Mouse (Mus musculus): ENCODE results near the gene Fcho2. TPM values are rescaled to one million over a fixed set of nuclear protein-coding genes. Genes with fewer than 3 reads are reported as not detected.

Gene Fcho2
- polyA plus RNA-seq, 1 experiment from 2014 or later, result 42.7 TPM

DNA sequence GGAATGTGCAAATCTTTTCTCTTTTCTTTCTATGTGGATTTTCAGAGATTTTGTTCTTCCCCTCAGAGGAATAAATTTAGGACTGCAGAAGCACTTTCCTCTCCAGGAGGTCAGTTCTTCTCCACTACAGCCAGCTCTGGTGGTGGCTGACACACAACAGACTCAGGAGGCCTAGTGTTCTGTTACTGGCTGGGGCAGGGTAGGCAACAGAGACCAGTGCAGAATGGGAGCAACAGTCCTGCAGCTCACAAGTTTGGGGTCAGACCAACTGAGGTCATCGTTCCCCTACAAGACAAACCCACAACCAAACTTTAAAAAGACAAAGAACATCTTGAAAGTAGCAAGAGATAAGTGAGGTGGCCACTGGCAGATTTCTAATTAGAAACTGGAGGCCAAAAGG lies 104.6 kb downstream of the Fcho2 start:
- 96% methylated on average over 1 of the region's 1 CpGs for WGBS
- no peaks in the 10 kb centered on the region for H3K27me3 ChIP-seq (ENCODE audit: control insufficient read depth, insufficient read depth, low read length)
- ATAC-seq (ENCODE audit: insufficient read depth, low FRiP score), result no peak
- no peaks in the 10 kb centered on the region for H3K9me3 ChIP-seq (replicated peaks; ENCODE audit: control insufficient read depth, low read length)
- no peak overlapping the region for H3K4me2 ChIP-seq (ENCODE audit: low read depth, low read length)
- no peak overlapping the region for H3K9ac ChIP-seq (ENCODE audit: low read length)
- no peak overlapping the region for H3K4me3 ChIP-seq (replicated peaks; ENCODE audit: low read length)
- H3K4me1 ChIP-seq (ENCODE audit: control insufficient read depth, insufficient read depth, low read length), result no peaks in the 10 kb centered on the region
- H3K27ac ChIP-seq (ENCODE audit: low read length), result no peak overlapping the region
- no peaks in the 10 kb centered on the region for H3K36me3 ChIP-seq (ENCODE audit: control insufficient read depth, insufficient read depth, low read length)

DNA sequence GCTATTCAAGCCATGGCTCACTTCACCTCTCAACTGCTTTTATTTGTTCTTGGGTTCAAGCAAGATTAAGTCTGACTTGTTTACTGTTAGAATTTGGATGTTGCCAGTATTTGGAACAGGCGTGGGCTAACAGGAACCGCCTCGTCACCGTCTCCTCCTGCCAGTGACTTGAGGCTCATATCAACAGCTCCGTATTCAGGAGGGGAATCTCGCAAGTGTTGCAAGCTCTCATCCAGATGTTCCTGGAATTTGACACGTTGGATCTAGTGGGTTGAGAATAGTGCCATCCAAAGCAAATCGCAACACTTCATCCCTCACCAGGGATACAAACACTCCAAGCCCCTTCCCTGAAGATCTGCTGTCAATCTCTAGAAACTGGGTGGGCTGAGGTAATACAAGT lies 105.0 kb downstream of the Fcho2 start:
- no peak overlapping the region for H3K9ac ChIP-seq (ENCODE audit: low read length)
- H3K36me3 ChIP-seq (ENCODE audit: control insufficient read depth, insufficient read depth, low read length), result no peaks in the 10 kb centered on the region
- no peak overlapping the region for H3K27ac ChIP-seq (ENCODE audit: low read length)
- H3K27me3 ChIP-seq (ENCODE audit: control insufficient read depth, insufficient read depth, low read length), result no peaks in the 10 kb centered on the region
- H3K9me3 ChIP-seq (replicated peaks; ENCODE audit: control insufficient read depth, low read length), result no peaks in the 10 kb centered on the region
- 65% methylated on average over 8 of the region's 8 CpGs for WGBS
- H3K4me2 ChIP-seq (ENCODE audit: low read depth, low read length), result no peak overlapping the region
- ATAC-seq (ENCODE audit: insufficient read depth, low FRiP score), result no peak
- H3K4me3 ChIP-seq (replicated peaks; ENCODE audit: low read length), result no peak overlapping the region
- H3K4me1 ChIP-seq (ENCODE audit: control insufficient read depth, insufficient read depth, low read length), result no peaks in the 10 kb centered on the region

DNA sequence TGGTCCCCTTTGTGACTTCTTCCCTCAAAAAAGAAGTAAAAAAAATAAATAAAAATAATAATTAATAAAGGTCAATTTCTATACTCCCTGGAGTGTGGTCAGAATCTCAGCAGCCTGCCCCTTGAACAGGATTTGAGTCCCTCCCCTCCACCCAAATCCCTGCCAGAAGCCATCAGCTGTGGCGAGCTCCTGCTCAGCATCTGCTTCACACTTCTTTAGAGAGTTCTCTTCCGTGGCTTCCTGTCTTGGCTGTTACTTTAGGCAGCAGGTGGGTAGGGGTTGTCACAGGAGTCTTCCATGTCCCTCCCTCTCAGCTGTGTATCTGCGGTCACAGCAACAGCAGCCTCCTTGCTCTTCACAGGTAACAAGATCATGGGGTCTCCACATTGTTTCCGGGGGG lies 109.7 kb downstream of the Fcho2 start:
- no peak overlapping the region for H3K27ac ChIP-seq (ENCODE audit: low read length)
- WGBS, result 73% methylated on average over 4 of the region's 4 CpGs
- H3K9ac ChIP-seq (ENCODE audit: low read length), result no peak overlapping the region
- no peaks in the 10 kb centered on the region for H3K9me3 ChIP-seq (replicated peaks; ENCODE audit: control insufficient read depth, low read length)
- H3K4me2 ChIP-seq (ENCODE audit: low read depth, low read length), result no peak overlapping the region
- H3K27me3 ChIP-seq (ENCODE audit: control insufficient read depth, insufficient read depth, low read length), result 0 out of 2 replicates have a peak, but pooled peaks cover 3% of the 10 kb centered on the region
- H3K36me3 ChIP-seq (ENCODE audit: control insufficient read depth, insufficient read depth, low read length), result no peaks in the 10 kb centered on the region
- no peak overlapping the region for H3K4me3 ChIP-seq (replicated peaks; ENCODE audit: low read length)
- H3K4me1 ChIP-seq (ENCODE audit: control insufficient read depth, insufficient read depth, low read length), result 0 out of 2 replicates have a peak, but pooled peaks cover 4% of the 10 kb centered on the region
- ATAC-seq (ENCODE audit: insufficient read depth, low FRiP score), result no peak

DNA sequence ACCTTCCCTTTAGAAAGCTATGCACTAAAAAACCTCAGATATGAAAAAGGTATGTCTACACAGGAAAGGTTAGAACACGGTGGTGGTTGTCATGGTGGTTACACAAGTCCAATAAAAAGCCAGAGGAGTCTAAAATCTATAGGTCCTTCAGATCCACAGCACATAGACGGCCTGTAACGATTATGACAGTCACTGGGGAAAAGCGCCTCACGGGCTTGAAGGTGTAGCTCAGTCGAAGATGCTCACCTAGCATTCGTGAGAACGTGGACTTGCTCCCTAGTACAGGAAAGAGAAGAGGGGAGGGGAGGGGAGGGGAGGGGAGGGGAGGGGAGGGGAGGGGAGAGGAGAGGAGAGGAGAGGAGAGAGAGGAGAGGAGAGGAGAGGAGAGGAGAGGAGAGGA lies 111.5 kb downstream of the Fcho2 start:
- 83% methylated on average over 8 of the region's 8 CpGs for WGBS
- ATAC-seq (ENCODE audit: insufficient read depth, low FRiP score), result no peak

DNA sequence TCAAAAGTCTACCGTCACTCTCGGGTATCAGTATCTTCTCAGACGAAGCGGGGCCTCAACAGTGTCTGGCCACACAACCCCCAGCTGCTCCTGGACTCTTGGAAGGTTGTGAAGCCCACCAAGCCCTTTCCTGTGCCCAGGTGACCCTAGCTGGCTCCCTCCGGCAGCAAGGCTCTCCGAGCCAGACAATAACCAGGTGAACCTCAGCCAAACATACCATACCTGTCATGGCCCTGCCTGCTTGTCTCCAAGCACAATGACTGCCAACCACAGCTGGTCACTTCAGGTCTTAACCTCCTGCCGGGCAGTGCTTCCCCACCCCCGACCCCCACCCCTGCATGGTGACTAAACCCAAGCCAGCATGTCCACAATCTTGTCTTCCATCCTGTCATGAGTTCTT lies 112.9 kb downstream of the Fcho2 start:
- WGBS, result 92% methylated on average over 8 of the region's 8 CpGs
- ATAC-seq (ENCODE audit: insufficient read depth, low FRiP score), result no peak
- Histone ChIP-seq H3K4me2 (ENCODE audit: low read depth, low read length) (no peak overlapping the region), H3K36me3 (ENCODE audit: control insufficient read depth, insufficient read depth, low read length) (no peaks in the 10 kb centered on the region), H3K9me3 (replicated peaks; ENCODE audit: control insufficient read depth, low read length) (no peaks in the 10 kb centered on the region), H3K4me1 (ENCODE audit: control insufficient read depth, insufficient read depth, low read length) (peaks cover 13% of the 10 kb centered on the region; the same call in 1 of the 2 replicates), H3K9ac (ENCODE audit: low read length) (no peak overlapping the region), H3K27ac (ENCODE audit: low read length) (no peak overlapping the region), H3K4me3 (replicated peaks; ENCODE audit: low read length) (no peak overlapping the region), H3K27me3 (ENCODE audit: control insufficient read depth, insufficient read depth, low read length) (0 out of 2 replicates have a peak, but pooled peaks cover 3% of the 10 kb centered on the region)

More for the DNA sequence above, 111.5 kb downstream of the Fcho2 start:
- Histone ChIP-seq H3K27me3 (ENCODE audit: control insufficient read depth, insufficient read depth, low read length) (0 out of 2 replicates have a peak, but pooled peaks cover 3% of the 10 kb centered on the region), H3K4me1 (ENCODE audit: control insufficient read depth, insufficient read depth, low read length) (peaks cover 13% of the 10 kb centered on the region; the same call in 1 of the 2 replicates), H3K9me3 (replicated peaks; ENCODE audit: control insufficient read depth, low read length) (no peaks in the 10 kb centered on the region), H3K4me3 (replicated peaks; ENCODE audit: low read length) (no peak overlapping the region), H3K9ac (ENCODE audit: low read length) (no peak overlapping the region), H3K27ac (ENCODE audit: low read length) (no peak overlapping the region), H3K4me2 (ENCODE audit: low read depth, low read length) (no peak overlapping the region), H3K36me3 (ENCODE audit: control insufficient read depth, insufficient read depth, low read length) (no peaks in the 10 kb centered on the region)

DNA sequence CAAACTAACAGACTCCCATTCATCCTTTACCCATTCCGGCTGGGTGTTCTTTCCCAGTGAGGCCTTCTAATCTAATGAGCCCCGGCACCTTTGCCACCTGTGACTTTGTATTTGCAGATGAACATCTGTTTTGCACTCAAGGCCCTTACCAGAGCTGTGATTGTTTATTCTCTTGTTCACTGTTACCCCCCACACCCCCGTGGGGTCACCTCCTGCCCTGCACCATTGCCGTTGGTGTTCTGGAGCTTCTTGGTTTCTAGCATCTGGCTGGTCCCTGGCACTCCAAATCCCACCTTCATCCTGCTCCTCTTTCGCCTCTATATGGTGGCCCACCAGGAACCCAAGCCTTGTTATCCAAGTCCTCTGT lies 114.0 kb downstream of the Fcho2 start:
- Histone ChIP-seq H3K27me3 (ENCODE audit: control insufficient read depth, insufficient read depth, low read length) (0 out of 2 replicates have a peak, but pooled peaks cover 3% of the 10 kb centered on the region), H3K4me2 (ENCODE audit: low read depth, low read length) (no peak overlapping the region), H3K4me1 (ENCODE audit: control insufficient read depth, insufficient read depth, low read length) (peaks cover 13% of the 10 kb centered on the region; the same call in 1 of the 2 replicates), H3K9me3 (replicated peaks; ENCODE audit: control insufficient read depth, low read length) (no peaks in the 10 kb centered on the region), H3K4me3 (replicated peaks; ENCODE audit: low read length) (no peak overlapping the region), H3K27ac (ENCODE audit: low read length) (peak overlapping the region; percentile 72), H3K9ac (ENCODE audit: low read length) (no peak overlapping the region), H3K36me3 (ENCODE audit: control insufficient read depth, insufficient read depth, low read length) (no peaks in the 10 kb centered on the region)
- 65% methylated on average over 5 of the region's 5 CpGs for WGBS
- ATAC-seq (ENCODE audit: insufficient read depth, low FRiP score), result no peak

DNA sequence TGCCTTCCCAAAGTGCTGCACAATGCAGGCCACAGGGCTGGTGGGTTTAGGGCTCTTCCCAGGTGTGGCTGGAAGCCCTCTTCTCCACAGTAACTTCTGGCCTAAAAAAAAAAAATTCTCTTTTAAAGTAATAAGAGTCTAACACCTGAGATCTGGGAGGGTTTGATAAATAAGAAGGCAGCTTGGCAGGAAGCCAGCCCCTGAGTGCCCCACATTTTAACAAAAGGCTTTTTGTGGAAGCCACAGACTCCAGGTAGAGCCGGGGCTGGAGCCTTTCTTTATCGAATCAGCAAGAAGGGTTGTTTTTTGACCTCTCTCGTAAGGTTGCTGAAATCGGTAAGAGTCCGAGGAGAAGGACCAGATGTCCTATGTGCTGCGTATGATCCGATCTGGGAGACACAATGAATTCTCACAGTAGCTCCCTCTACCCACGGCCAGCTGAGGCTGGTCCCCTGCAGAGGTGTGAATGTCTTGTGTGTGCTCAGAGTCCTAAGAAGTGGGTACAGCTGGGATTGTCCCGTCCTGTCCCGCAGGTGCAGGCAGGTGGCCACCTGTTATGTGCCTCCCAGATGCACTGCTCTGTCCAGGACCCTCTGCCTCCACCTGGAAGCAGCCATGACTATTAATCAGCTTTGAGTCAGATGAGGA lies 114.5 kb downstream of the Fcho2 start:
- peak; percentile 26; the same call in 1 of the 2 replicates for ATAC-seq (ENCODE audit: insufficient read depth, low FRiP score)
- Histone ChIP-seq H3K4me1 (ENCODE audit: control insufficient read depth, insufficient read depth, low read length) (peaks cover 13% of the 10 kb centered on the region; the same call in 1 of the 2 replicates), H3K4me2 (ENCODE audit: low read depth, low read length) (no peak overlapping the region; the same call in 1 of the 2 replicates), H3K4me3 (replicated peaks; ENCODE audit: low read length) (no peak overlapping the region), H3K9ac (ENCODE audit: low read length) (no peak overlapping the region), H3K27ac (ENCODE audit: low read length) (peak overlapping the region; percentile 87), H3K9me3 (replicated peaks; ENCODE audit: control insufficient read depth, low read length) (no peaks in the 10 kb centered on the region), H3K27me3 (ENCODE audit: control insufficient read depth, insufficient read depth, low read length) (0 out of 2 replicates have a peak, but pooled peaks cover 3% of the 10 kb centered on the region), H3K36me3 (ENCODE audit: control insufficient read depth, insufficient read depth, low read length) (no peaks in the 10 kb centered on the region)
- 30% methylated on average over 10 of the region's 10 CpGs for WGBS

DNA sequence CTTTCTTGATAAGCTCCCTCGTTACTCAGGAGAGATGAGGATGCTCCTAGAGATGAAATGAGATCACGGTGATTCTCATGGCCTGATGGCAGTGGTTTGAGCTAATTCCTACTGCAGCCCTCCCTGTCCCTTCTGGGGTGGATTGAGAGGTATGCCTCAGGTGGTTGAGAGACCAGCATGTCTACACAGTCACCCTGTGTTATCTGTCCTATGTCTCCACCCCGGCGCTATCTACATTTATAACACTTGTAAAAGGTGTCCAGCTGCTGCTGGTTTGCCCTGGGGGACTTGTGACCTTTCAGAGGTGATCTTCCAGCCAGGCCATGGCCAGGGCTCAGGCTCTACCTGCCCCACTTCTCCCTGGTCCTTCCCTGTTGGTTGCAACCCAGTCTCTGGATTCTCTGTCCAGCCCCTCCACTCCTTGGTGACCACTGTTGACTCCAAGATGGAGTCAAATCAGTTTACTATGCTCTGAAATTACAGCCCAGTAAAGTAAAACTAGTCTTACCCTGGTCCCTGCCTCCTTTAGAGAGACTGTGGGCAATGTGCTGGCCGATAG lies 115.2 kb downstream of the Fcho2 start:
- no peak for ATAC-seq (ENCODE audit: insufficient read depth, low FRiP score)
- peak overlapping the region; percentile 87 for H3K27ac ChIP-seq (ENCODE audit: low read length)
- H3K36me3 ChIP-seq (ENCODE audit: control insufficient read depth, insufficient read depth, low read length), result no peaks in the 10 kb centered on the region
- WGBS, result 57% methylated on average over 5 of the region's 5 CpGs
- no peak overlapping the region for H3K4me3 ChIP-seq (replicated peaks; ENCODE audit: low read length)
- H3K9me3 ChIP-seq (replicated peaks; ENCODE audit: control insufficient read depth, low read length), result no peaks in the 10 kb centered on the region
- 0 out of 2 replicates have a peak, but pooled peaks cover 3% of the 10 kb centered on the region for H3K27me3 ChIP-seq (ENCODE audit: control insufficient read depth, insufficient read depth, low read length)
- H3K4me2 ChIP-seq (ENCODE audit: low read depth, low read length), result no peak overlapping the region; the same call in 1 of the 2 replicates
- peaks cover 15% of the 10 kb centered on the region for H3K4me1 ChIP-seq (ENCODE audit: control insufficient read depth, insufficient read depth, low read length)
- no peak overlapping the region for H3K9ac ChIP-seq (ENCODE audit: low read length)

DNA sequence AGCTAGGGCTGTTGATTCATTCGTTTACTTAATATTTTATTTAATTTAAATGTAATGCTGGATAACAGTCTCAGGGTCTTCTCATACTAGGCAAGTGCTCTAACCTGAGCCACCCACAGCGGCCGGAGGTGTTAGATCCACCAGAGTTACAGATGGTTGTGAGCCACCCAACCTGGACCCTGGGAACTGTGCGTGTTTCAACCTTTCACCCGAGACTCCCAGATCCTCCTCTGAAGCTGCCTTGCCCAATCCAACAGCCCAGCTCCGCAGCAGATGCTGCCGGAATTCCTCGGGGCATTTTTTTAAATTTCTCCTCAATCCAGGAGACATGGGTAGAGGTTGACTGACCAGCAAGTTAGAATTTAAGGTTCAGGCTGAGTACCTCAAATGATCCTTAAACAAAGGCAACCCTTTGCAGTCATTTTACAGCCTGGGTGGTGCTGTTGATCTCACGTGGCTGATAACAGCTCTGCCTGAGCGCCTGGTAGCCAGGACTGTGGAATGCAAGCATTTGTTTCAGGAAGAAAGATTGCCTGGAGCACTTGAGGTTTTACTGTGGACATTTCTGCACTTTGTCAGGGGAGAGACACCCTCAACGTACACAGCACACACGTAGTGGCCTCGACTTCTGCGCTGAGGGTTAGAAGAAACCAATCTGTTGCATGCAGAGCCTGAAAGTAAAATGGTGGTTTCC lies 116.1 kb downstream of the Fcho2 start:
- ATAC-seq (ENCODE audit: insufficient read depth, low FRiP score), result peak; percentile 65; the same call in 1 of the 2 replicates

More for the DNA sequence above, 116.1 kb downstream of the Fcho2 start:
- Histone ChIP-seq H3K4me3 (replicated peaks; ENCODE audit: low read length) (no peak overlapping the region), H3K9ac (ENCODE audit: low read length) (0 out of 2 replicates have a peak overlapping the region, but pooled peaks have one; percentile 3), H3K4me1 (ENCODE audit: control insufficient read depth, insufficient read depth, low read length) (peaks cover 15% of the 10 kb centered on the region), H3K36me3 (ENCODE audit: control insufficient read depth, insufficient read depth, low read length) (no peaks in the 10 kb centered on the region), H3K27me3 (ENCODE audit: control insufficient read depth, insufficient read depth, low read length) (peaks cover 8% of the 10 kb centered on the region; the same call in 1 of the 2 replicates), H3K27ac (ENCODE audit: low read length) (peak overlapping the region; percentile 87), H3K9me3 (replicated peaks; ENCODE audit: control insufficient read depth, low read length) (no peaks in the 10 kb centered on the region), H3K4me2 (ENCODE audit: low read depth, low read length) (no peak overlapping the region)
- 36% methylated on average over 14 of the region's 14 CpGs for WGBS

Measured in stomach, embryonic 16.5 days (tissue).